Mouse (Mus musculus) liver, adult 2 months (tissue): ENCODE data around the gene Ppm1h. TPM values are rescaled to one million over a fixed set of nuclear protein-coding genes. Genes with fewer than 3 reads are reported as not detected.
"Not testable (repeated sequence)": the region's sequence is repeated elsewhere in the genome, so short reads cannot be mapped to it uniquely, and the experiment has no call there.

Source experiments
- DNase-seq: peaks from one replicate; pipeline ENCODE4 v3.0.0-alpha.2; 2011; ENCODE audit warnings: low read depth, low spot score; ENCODE audit errors: extremely low read depth
- H3K27ac ChIP-seq: fragments of 200-500 bp; replicated peaks from 2 replicates; pipeline ENCODE4 v1.5.1; 2012; ENCODE audit warnings: low read depth, mild to moderate bottlenecking, control low read depth, inconsistent platforms, low read length; ENCODE audit not compliant: insufficient read depth
- H3K27me3 ChIP-seq: fragments of 200-500 bp; 2 replicates; pipeline ENCODE4 v1.6.1; 2012; ENCODE audit warnings: mild to moderate bottlenecking, moderate library complexity, low read length, inconsistent platforms; ENCODE audit not compliant: control insufficient read depth, insufficient read depth
- H3K36me3 ChIP-seq: fragments of 200-500 bp; 2 replicates; pipeline ENCODE4 v1.6.1; 2012; ENCODE audit warnings: low read length, inconsistent platforms; ENCODE audit not compliant: control insufficient read depth, insufficient read depth
- H3K4me1 ChIP-seq: fragments of 200-500 bp; 2 replicates; pipeline ENCODE4 v1.6.1; 2011; ENCODE audit warnings: low read length; ENCODE audit not compliant: control insufficient read depth, insufficient read depth
- H3K4me3 ChIP-seq: fragments of 200-500 bp; 2 replicates; pipeline ENCODE4 v1.5.1; 2011; ENCODE audit warnings: low read depth, mild to moderate bottlenecking, control low read depth, low read length, moderate library complexity; ENCODE audit not compliant: insufficient read depth
- H3K79me2 ChIP-seq: fragments of 200-500 bp; 2 replicates; pipeline ENCODE4 v1.6.1; 2012; ENCODE audit warnings: inconsistent platforms, mild to moderate bottlenecking, low read length, moderate library complexity; ENCODE audit not compliant: control insufficient read depth, insufficient read depth
- H3K9ac ChIP-seq: fragments of 200-500 bp; 2 replicates; pipeline ENCODE4 v1.6.1; 2012; ENCODE audit warnings: low read depth, mild to moderate bottlenecking, control low read depth, inconsistent platforms, low read length
- CTCF ChIP-seq: fragments of 200-500 bp; IDR thresholded peaks from 2 replicates; pipeline ENCODE4 v1.5.1; 2011; ENCODE audit warnings: low read depth, low read length, control low read depth
- POLR2A ChIP-seq: fragments of 200-500 bp; IDR thresholded peaks from 2 replicates; pipeline ENCODE4 v1.6.1; 2011; ENCODE audit warnings: low read length, control low read depth; ENCODE audit not compliant: insufficient read depth; ENCODE audit errors: extremely low read depth
- WGBS: fragments of 180-500 bp; shearing (Covaris S2); methylation state at CpG from one replicate; pipeline ENCODE4 v1.1.7; 2018; 5-methylcytosine and 5-hydroxymethylcytosine counted together
- polyA plus RNA-seq: library from polyadenylated mRNA; depleted of rRNA; stranded (reverse); fragments of >200 nt; gene quantifications from 2 replicates; pipeline ENCODE4 v1.2.3, GENCODE M21; 2012
- total RNA-seq: library from RNA; depleted of rRNA; stranded (reverse); fragments of >200 nt; gene quantifications from 2 replicates; pipeline ENCODE4 v1.2.3, GENCODE M21; 2014

The Ppm1h gene
- total and polyA plus RNA-seq, 2 experiments = 1.5 to 3.7 TPM

DNA sequence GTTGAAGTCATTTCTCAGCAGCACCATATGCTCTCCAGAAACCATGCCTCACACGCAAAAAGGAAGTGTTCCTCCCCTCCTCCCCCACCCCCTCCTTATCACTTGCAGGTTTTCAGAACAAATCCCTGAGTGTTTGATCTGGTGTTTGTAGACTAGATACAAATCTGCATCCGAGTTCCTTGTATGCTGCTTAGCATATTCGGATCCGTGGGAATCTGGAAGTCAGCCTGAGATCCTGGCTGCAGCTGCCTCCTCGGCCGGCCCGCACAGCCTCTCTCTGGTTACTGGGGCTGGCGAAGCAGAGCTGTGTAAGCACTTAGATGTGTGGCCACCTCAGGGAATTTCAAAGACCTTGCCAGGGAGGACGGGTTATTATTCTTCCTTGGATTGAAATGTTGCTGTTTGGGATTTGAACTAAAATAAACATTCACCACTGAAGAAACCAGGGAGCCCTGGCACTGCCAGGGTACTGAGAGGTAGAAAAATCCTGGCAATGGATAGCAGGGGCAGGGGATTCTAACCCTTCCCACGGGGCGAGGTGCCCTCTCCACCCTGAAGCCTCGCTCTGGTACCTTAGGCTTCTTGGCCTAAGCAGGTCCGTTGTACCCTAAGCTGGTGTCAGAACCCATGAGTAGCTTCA lies 252.8 kb downstream of the Ppm1h start:
- Histone ChIP-seq H3K79me2 (no peaks in the 10 kb centered on the region), H3K9ac (no peak overlapping the region), H3K4me3 (no peak overlapping the region), H3K27ac (no peak overlapping the region), H3K27me3 (no peaks in the 10 kb centered on the region), H3K36me3 (no peaks in the 10 kb centered on the region), H3K4me1 (no peaks in the 10 kb centered on the region)
- WGBS = 75% methylated on average over 13 of the region's 13 CpGs
- no peak for DNase-seq
- TF ChIP-seq POLR2A = no peak
- no peak for TF ChIP-seq CTCF

GRCm38 (mm10) chr10:122931851-122932550 lies 253.4 kb downstream of the Ppm1h start:
- TF ChIP-seq POLR2A = no peak
- TF ChIP-seq CTCF = no peak
- 96% methylated on average over 10 of the region's 10 CpGs for WGBS
- Histone ChIP-seq H3K9ac (no peak overlapping the region), H3K27me3 (no peaks in the 10 kb centered on the region), H3K4me3 (no peak overlapping the region), H3K27ac (no peak overlapping the region), H3K36me3 (no peaks in the 10 kb centered on the region), H3K79me2 (no peaks in the 10 kb centered on the region), H3K4me1 (no peaks in the 10 kb centered on the region)
- no peak for DNase-seq

GRCm38 (mm10) chr10:122933053-122933838 lies 254.7 kb downstream of the Ppm1h start:
- Histone ChIP-seq H3K4me3 (no peak overlapping the region), H3K27me3 (no peaks in the 10 kb centered on the region), H3K79me2 (no peaks in the 10 kb centered on the region), H3K27ac (no peak overlapping the region), H3K36me3 (no peaks in the 10 kb centered on the region), H3K4me1 (no peaks in the 10 kb centered on the region), H3K9ac (no peak overlapping the region)
- no peak for TF ChIP-seq POLR2A
- TF ChIP-seq CTCF = no peak
- 74% methylated on average over 15 of the region's 15 CpGs for WGBS
- no peak for DNase-seq

DNA sequence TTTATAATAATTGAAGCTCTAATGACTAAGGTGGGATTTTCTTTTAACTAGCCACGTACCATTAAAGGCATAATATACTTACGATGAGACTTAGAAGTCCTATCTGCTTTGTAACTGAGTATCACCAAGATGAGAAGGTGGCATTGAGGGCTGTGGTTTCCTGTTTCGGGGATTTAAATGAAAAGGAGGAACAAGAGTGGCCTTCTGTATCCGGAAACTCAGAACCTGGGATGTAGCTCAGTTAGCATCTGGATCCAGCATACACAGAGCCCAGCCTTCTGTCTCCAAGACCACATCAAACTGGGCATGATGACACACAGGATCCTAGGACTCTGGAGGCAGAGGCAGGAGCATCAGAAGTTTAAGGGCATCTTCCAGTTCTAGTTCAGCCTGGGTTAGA lies 256.8 kb downstream of the Ppm1h start:
- H3K9ac ChIP-seq, H3K4me3 ChIP-seq, H3K4me1 ChIP-seq, H3K79me2 ChIP-seq, H3K27ac ChIP-seq, DNase-seq, H3K36me3 ChIP-seq, H3K27me3 ChIP-seq: not testable (repeated sequence)
- WGBS = no CpG with 5 or more reads among the region's 4 CpGs

DNA sequence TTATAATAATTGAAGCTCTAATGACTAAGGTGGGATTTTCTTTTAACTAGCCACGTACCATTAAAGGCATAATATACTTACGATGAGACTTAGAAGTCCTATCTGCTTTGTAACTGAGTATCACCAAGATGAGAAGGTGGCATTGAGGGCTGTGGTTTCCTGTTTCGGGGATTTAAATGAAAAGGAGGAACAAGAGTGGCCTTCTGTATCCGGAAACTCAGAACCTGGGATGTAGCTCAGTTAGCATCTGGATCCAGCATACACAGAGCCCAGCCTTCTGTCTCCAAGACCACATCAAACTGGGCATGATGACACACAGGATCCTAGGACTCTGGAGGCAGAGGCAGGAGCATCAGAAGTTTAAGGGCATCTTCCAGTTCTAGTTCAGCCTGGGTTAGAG lies 258.8 kb downstream of the Ppm1h start:
- H3K27ac ChIP-seq, H3K27me3 ChIP-seq, H3K79me2 ChIP-seq, DNase-seq, H3K9ac ChIP-seq, H3K4me1 ChIP-seq, H3K36me3 ChIP-seq, H3K4me3 ChIP-seq: not testable (repeated sequence)
- no CpG with 5 or more reads among the region's 4 CpGs for WGBS

- DNase-seq = no peak
- no peak overlapping the region for H3K9ac ChIP-seq
- H3K4me1 ChIP-seq = no peaks in the 10 kb centered on the region
- no peaks in the 10 kb centered on the region for H3K27me3 ChIP-seq
- H3K36me3 ChIP-seq = no peaks in the 10 kb centered on the region
- H3K4me3 ChIP-seq = no peak overlapping the region
- no peak overlapping the region for H3K27ac ChIP-seq
- TF ChIP-seq POLR2A (no peak), CTCF (no peak)
- no peaks in the 10 kb centered on the region for H3K79me2 ChIP-seq
- WGBS = 87% methylated on average over 10 of the region's 10 CpGs
Observed at GRCm38 (mm10) chr10:122939546-122939945, 261.0 kb downstream of the Ppm1h start.
